Mouse (Mus musculus) heart, adult 11 months (tissue): ENCODE results near the gene Tmem104.
A peak's percentile ranks its signal among the peaks of the same experiment; 100 is the strongest.

Experiments used
- DNase-seq: peaks from one replicate; pipeline ENCODE4 v3.0.0; 2022

Gene Tmem104

GRCm38 (mm10) chr11:115283891-115284620, 96.8 kb downstream of the Tmem104 start:
- peak; percentile 91 for DNase-seq

GRCm38 (mm10) chr11:115285282-115285681, 98.0 kb downstream of the Tmem104 start:
- DNase-seq = no peak

- peak; percentile 86 for DNase-seq
Measured at GRCm38 (mm10) chr11:115286201-115286993, 99.1 kb downstream of the Tmem104 start.

- peak; percentile 89 for DNase-seq
Measured at GRCm38 (mm10) chr11:115287386-115287785, 100.1 kb downstream of the Tmem104 start.

- DNase-seq = peak; percentile 94
Measured at GRCm38 (mm10) chr11:115288305-115288704, 101.0 kb downstream of the Tmem104 start.

GRCm38 (mm10) chr11:115289885-115290284, 102.6 kb downstream of the Tmem104 start:
- DNase-seq = peak; percentile 93

GRCm38 (mm10) chr11:115290314-115290713, 103.0 kb downstream of the Tmem104 start:
- no peak for DNase-seq

- peak; percentile 98 for DNase-seq
Measured at GRCm38 (mm10) chr11:115290919-115291318, 103.6 kb downstream of the Tmem104 start.

- DNase-seq = peak; percentile 90
Measured at GRCm38 (mm10) chr11:115291503-115291902, 104.2 kb downstream of the Tmem104 start.

- no peak for DNase-seq
Measured at GRCm38 (mm10) chr11:115292631-115293375, 105.5 kb downstream of the Tmem104 start.

GRCm38 (mm10) chr11:115295939-115296338, 108.7 kb downstream of the Tmem104 start:
- no peak for DNase-seq
